In the genomic region with DNA sequence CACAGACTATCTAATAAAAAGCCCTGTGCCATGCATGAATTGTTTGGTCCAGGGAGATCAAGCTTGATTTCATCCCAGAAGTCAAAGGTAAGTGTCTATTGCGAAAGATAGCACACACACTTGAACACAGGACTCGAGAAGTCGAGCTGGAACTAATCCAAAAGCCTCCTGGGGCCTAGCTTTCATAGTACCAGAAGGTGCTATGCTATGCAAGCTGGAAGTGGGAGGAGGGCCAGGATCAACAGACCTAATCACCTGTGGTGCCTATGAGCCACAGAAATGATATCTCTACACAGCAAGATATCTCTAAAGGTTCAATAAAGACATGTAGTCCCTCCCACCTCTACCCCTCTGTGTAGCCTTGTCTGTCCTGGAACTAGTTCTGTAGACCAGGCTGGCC, we compare ENCODE assay signal across 21 mouse cellular contexts. TPM values are rescaled to one million over a fixed set of nuclear protein-coding genes. Genes with fewer than 3 reads are reported as not detected.
DNase-seq lines count a peak whose midpoint lies in the region; ATAC-seq and TF ChIP-seq lines count a peak whose summit lies in the region.
"Had no signal": no experiment of that assay in that cellular context is flagged by ENCODE, and none has a peak within 500 bp of the region (broad histone marks: within the 10 kb centered on the region; RNA-seq: fewer than 3 reads in every experiment).

No protein-coding gene starts in this region.

- TF ChIP-seq POLR2A in liver, adult 2 months (IDR thresholded peaks at IDR 0.05; ENCODE audit: extremely low read depth, insufficient read depth, low read length): no peak

- no peaks in the 10 kb centered on the region for H3K27me3 ChIP-seq in liver, adult 2 months (ENCODE audit: control insufficient read depth, insufficient read depth, low read length)
- no peaks in the 10 kb centered on the region for H3K27me3 ChIP-seq in liver, embryonic 11.5 days (replicated peaks; ENCODE audit: control insufficient read depth, insufficient read depth, low read length)
- H3K27me3 ChIP-seq: embryonic facial prominence, embryonic 12.5 days; hindbrain, embryonic 12.5 days; liver, embryonic 12.5 days; lung, embryonic 15.5 days; megakaryocyte, embryonic 14.5 days; neural tube, embryonic 13.5 days had no signal

- peaks cover 71% of the 10 kb centered on the region for H3K36me3 ChIP-seq in liver, adult 2 months (ENCODE audit: control insufficient read depth, insufficient read depth, low read length)
- no peaks in the 10 kb centered on the region for H3K36me3 ChIP-seq in liver, embryonic 11.5 days (ENCODE audit: control insufficient read depth, insufficient read depth, low read length)

- H3K4me3 ChIP-seq in liver, adult 2 months (ENCODE audit: insufficient read depth, low read depth, low read length): no peak overlapping the region
- no peak overlapping the region for H3K4me3 ChIP-seq in liver, embryonic 11.5 days (ENCODE audit: low read depth, low read length)

- no peak for TF ChIP-seq CTCF in liver, adult 2 months (IDR thresholded peaks at IDR 0.05; ENCODE audit: low read depth, low read length)

- no peak overlapping the region for H3K9ac ChIP-seq in liver, adult 2 months (ENCODE audit: low read depth, low read length)
- H3K9ac ChIP-seq in liver, embryonic 11.5 days (ENCODE audit: low read depth, low read length): no peak overlapping the region
- H3K9ac ChIP-seq: lung, embryonic 15.5 days; neural tube, embryonic 13.5 days had no signal

- H3K4me1 ChIP-seq in liver, adult 2 months (ENCODE audit: control insufficient read depth, insufficient read depth, low read length): peaks cover 35% of the 10 kb centered on the region
- H3K4me1 ChIP-seq in liver, embryonic 11.5 days (replicated peaks; ENCODE audit: control insufficient read depth, insufficient read depth, low read length): peaks cover 10% of the 10 kb centered on the region; the same call in 1 of the 2 replicates

- H3K79me2 ChIP-seq in liver, adult 2 months (ENCODE audit: control insufficient read depth, insufficient read depth, low read length): no peaks in the 10 kb centered on the region; the same call in 1 of the 2 replicates

- no peak for ATAC-seq in liver, embryonic 11.5 days (replicated peaks; ENCODE audit: low FRiP score)

- H3K4me2 ChIP-seq in liver, embryonic 11.5 days: no peak overlapping the region

- intact Hi-C loops in heart, postnatal 10 days (cut with DNase I): loop anchor here (5.0 to 10.0 kb wide), 3 partner anchors 45 to 253 kb away; partner anchors contain the start of gene Coa7

- H3K27ac ChIP-seq in liver, adult 2 months (replicated peaks; ENCODE audit: insufficient read depth, low read depth, low read length): peak overlapping the region; percentile 68
- H3K27ac ChIP-seq in liver, embryonic 11.5 days (ENCODE audit: low read depth, low read length): no peak overlapping the region
- H3K27ac ChIP-seq: embryonic facial prominence, embryonic 12.5 days; hindbrain, embryonic 12.5 days; neural tube, embryonic 13.5 days had no signal

- 17% methylated on average over 3 of the region's 3 CpGs for WGBS in liver, adult 2 months
- 94% methylated on average over 3 of the region's 3 CpGs for WGBS in liver, embryonic 11.5 days

- DNase-seq in heart, adult 11 months: peak; percentile 74
- no peak for DNase-seq in heart, postnatal 10 days
- DNase-seq in liver, adult 2 months (ENCODE audit: extremely low read depth, low read depth, low spot score): peak; percentile 100
- no peak for DNase-seq in liver, embryonic 11.5 days (ENCODE audit: low spot score)
- peak; percentile 75 to 81 for DNase-seq in lung, adult 18-20 months
- DNase-seq in lung, postnatal 14 days: peak; percentile 41
- no peak for DNase-seq in layer of hippocampus, postnatal 25 days (ENCODE audit: extremely low spot score in 1 of 2, low spot score in 1 of 2)
- DNase-seq: adrenal gland, adult 2 months; gastrocnemius, postnatal 36 days; kidney, postnatal 14 days; layer of hippocampus, adult 9-11 months; spleen, adult 18-20 months; thymus, postnatal 25 days had no signal

- H3K9me3 ChIP-seq in liver, embryonic 11.5 days (ENCODE audit: control insufficient read depth, low read length): no peaks in the 10 kb centered on the region
- H3K9me3 ChIP-seq: embryonic facial prominence, embryonic 12.5 days; hindbrain, embryonic 12.5 days; limb, embryonic 10.5 days; liver, embryonic 12.5 days; lung, embryonic 15.5 days; megakaryocyte, embryonic 14.5 days; neural tube, embryonic 13.5 days had no signal

RNA-seq across cellular contexts. Expression of gene Podn, which starts 24.2 kb away (rescaled TPM):
- total RNA-seq in heart, postnatal 10 days (2021): 10 to 100 TPM; 12.1 to 24.1 TPM
- total RNA-seq in liver, adult 2 months (2014; rRNA removed): 1.9 and 2.7 TPM in 2 replicates
- 2.9 and 3.8 TPM in 2 replicates for polyA plus RNA-seq in liver, adult 2 months (2012; rRNA removed)
- polyA plus RNA-seq in liver, embryonic 11.5 days (2014; fragmentation: Nextera tagmentation; extraction: Ambion mirVana): 0.40 and 0.92 TPM in 2 replicates
- total RNA-seq in layer of hippocampus, postnatal 25 days (2021): 10 to 100 TPM in 1 of 2 experiments, 1 to 10 TPM in 1; 7.8 to 10.0 TPM
- total RNA-seq: common myeloid progenitor, adult 5-6 weeks had no signal

Comparison
In these comparisons a context has a peak if more than half of its experiments do, and no peak if none do; other contexts are left out.
1. DNase-seq: peak in heart, adult 11 months (single experiment), liver, adult 2 months (single experiment), lung, adult 18-20 months (2 of 2) and lung, postnatal 14 days (single experiment); none in heart, postnatal 10 days (0 of 2), liver, embryonic 11.5 days (single experiment) and layer of hippocampus, postnatal 25 days (0 of 2).